Mouse (Mus musculus): ENCODE data around the gene Stx5a.
A peak's percentile ranks its signal among the peaks of the same experiment; 100 is the strongest.

Gene Stx5a

DNA sequence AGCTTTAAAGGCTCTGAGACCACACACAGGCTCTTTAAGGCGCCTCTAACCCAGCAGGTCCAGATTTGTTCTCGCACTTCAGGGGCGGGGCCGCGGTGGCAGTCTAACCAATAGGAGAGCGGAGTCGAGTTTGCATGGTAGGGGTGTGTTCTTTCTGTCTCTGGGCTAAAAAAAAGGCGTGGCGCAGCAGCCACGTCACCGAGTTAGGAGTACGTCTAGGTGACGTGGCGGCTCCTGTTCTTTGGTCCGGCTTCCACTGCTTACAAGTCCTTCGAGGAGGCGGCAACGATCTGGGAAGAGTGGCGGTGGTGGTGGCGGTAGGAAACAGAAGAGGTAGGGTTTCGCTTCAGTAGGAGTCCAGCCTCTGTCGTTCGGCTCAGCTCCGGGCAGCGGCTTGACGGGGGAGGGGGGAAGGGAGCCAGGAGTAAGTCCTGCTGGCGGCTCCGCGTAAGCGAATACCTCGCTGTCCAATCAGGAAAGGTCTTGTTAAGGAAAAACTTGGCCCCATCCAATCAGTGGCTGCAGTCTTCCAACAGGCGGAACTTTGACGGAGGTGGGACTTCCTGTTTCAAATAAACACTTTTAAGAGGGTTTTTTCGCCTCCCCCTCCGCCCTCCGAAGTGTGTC, at the start of gene Stx5a:
Stx5a (plus strand) TSS at position 171 of the 627 bp plus-strand sequence.
- DNase-seq: peak; percentile 93

DNA sequence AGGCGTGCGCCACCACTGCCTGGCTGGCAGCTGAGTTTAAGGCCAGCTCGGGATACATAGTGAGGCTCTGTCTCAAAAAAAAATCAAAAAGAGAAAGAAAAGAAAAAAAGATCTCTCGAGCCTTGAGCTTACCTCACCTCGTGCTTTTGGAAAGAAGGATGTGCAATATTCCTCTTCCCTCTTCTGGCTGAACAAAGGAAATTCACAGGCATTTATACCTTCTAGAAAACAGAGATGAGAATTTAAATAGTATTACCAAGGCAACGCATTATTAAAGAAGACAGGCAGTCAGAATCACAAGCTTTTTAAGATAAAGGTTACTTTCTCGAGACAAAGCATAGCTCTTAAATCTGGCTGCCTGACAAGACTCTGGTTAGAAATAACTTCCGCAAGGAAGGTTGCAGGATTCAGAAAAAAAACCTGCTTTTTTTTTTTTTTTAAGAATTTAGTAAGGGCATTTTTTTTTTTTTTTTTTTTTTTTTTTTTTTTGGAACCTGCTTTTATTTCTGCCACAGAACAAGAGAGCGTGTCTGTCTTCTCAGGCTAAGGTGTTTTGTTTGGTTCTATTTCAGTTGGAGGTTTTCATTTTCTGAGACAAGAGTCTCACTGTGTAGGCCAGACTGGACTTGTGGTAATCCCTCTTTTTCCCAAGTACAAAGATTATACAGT, 49.2 kb upstream of the Stx5a start:
- no peak for DNase-seq

DNA sequence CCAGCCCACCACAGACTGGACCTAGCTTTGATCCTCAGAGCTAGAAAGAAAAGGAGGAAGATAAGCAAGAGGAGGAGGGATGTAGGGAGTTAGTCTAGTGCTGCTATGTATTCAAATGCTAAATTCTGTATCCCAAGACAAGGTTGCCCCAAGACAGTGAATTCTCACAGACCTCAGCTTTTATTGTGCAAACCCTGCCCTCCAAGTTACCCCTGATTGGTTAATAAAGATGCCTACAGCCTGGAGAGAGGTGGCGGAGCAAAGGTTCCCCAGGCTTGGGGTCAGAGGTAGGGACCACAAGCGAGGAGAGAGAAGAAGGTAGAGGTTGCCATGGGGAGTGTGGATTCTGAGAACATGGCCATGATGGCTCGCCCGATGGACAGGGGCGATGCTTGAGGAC, 48.5 kb upstream of the Stx5a start:
- DNase-seq: no peak

DNA sequence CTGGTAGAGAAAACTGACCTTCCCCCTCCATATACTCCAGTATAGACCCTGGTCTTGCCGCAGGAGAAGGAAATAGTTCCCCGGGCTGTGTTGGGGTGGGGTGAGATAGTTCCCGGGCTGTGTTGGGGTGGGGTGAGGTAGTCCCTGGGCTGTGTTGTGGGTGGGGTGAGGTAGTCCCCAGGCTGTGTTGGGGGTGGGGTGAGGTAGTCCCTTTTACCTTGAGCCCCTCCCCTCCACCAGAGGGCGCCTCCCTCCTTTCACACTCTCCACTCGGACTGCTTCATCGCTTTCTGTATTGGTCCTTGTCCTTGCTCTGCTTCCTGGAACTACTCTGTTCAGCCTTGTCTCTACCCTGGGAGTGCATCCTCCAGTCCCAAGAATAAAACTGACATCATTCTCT, 45.9 kb upstream of the Stx5a start:
- no peak for DNase-seq

DNA sequence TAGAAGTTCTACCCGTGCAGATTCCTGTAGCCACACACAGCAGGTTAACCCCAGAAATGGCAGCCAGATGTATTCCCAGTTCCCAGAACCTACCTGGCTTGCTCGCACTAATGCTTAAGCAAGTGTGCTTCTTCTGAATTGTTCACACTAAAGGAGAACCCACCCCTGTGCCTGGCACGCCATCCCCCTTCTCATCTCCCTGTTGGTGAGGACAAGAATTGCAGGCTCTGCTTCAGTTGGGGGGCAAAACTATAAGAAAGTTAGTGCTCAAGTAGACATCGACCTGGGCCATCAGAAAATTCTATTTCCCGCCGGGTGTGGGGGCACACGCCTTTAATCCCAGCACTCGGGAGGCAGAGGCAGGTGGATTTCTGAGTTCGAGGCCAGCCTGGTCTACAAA, 41.6 kb upstream of the Stx5a start:
- no peak for DNase-seq

DNA sequence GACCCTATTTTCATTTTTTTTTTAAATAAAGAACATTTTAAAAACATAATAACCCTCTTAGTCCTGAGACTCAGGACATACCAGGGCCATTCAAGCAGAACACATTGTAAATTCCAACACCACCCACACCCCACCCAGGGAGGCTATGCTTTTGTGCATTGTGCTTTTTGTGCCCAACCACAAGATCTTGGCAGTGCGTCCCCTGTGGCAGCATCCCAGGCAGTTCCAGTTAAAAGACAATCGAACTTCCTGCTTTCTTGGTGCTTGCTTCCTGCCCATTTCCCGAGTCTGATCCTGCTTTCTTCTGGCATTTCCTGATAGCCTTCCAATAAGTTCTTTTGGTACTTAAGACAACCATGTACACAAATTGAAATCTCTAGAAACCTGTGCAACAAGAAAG, 38.8 kb upstream of the Stx5a start:
- DNase-seq: no peak

DNA sequence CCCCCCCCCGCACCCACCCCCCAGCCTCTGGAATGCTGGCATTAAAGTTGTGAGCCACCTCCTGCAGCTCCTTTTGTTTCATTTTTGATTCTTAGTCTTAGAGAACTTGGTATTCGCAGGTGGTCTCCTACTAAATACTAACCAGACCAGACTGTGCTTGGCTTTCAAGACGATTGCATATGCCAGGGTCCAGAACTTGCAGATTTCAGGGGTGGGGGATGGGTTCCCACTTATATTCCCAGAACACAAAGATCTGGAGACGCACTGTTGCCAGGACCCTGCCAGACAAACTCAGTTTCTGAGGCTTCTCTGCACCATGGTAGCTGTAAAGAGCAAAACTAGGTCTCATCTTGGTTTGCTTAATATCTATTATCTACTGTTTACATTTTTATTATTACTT, 37.6 kb upstream of the Stx5a start:
- no peak for DNase-seq

DNA sequence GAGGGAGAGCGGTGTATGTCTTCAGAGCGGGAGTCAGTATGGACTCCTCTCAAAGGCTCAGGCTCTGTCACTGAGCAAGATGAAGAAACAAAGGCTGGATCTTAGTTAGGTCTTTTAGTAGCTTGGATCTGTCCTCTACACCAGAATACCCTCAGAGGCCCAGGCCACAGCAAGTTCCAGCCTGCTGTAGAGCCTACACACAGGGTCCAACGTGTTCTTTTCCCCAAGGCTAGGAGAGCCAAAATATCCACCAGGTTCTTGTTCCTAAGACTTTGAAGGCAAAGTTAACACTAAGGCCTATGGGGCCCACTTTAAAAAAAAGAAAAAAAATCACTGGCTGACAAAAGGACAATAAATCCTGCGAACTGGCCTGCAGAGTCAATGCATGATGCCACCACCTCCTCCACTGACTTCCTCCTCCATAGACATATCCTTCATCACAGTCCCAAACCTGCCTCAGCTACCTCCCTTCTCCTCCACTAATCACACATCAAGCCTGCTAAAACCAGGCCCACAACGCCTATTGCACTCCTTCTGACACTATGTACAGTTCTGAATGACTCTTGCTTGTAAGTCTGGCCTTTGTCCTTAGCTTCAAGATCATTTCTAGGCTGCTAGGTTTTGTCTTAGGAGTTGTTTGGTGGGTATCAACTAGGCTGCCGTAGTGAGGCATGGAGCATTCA, 36.0 kb upstream of the Stx5a start:
- no peak for DNase-seq

DNA sequence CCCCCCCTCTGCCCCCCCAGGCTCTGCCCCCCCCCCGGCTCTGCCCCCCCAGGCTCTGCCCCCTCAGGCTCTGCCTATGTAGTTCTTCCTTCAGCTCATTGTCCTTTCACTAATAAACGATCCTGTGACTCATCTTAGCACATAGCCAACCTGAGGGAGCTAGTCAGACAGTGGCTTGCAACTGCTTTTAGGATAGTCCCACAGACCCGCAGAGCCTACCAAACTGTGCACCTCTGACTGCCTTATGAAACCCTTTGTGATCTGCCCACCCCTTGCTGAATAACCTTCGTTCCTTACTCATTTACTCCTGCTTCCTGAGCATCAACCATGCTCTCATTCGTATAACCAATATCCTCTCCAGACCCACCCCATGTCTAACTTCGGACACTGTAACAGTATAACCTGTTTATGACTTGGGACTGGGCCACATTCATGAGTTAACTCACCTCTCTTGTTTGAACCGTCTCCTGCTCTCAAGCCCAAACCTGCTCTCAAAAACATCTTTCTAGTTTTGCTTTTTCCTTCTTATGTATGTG, 35.0 kb upstream of the Stx5a start:
- no peak for DNase-seq

DNA sequence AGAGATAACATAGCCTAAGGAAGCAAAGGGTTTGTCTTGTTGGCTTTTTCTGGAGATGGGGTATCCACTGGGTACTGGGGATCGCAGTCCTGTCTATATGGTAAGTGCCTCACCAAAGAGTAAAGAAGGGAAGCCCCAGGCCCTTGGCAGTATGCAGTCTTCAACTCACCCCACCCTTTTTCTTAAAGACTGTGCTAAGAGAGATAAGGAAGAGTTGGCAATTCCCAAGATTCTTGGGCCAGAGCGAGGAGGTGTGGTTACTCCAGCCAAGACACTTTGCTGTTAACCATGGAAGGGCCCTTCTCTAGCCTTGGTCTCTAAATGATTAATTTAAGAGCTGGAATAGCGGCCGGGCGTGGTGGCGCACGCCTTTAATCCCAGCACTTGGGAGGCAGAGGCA, 34.3 kb upstream of the Stx5a start:
- DNase-seq: no peak

DNA sequence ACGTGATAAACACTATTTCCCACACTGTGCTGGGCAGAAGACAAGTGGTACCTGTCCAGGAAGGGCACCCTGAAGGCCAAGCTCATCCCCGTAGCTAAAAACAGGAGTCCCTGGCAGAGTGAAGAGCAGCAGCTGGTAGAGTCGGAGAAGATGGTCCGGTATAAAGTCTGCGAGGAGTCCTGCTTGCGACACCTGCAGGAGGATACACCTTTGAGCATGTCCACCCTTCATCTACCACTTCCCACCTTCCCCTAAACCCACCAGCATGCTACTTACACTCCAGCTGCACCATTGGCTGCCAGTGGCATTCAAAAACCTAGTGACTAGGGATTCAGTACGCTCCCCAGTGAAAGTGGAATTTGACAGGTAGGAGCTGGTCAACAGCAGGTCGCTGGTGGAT, 32.3 kb upstream of the Stx5a start:
- no peak for DNase-seq

DNA sequence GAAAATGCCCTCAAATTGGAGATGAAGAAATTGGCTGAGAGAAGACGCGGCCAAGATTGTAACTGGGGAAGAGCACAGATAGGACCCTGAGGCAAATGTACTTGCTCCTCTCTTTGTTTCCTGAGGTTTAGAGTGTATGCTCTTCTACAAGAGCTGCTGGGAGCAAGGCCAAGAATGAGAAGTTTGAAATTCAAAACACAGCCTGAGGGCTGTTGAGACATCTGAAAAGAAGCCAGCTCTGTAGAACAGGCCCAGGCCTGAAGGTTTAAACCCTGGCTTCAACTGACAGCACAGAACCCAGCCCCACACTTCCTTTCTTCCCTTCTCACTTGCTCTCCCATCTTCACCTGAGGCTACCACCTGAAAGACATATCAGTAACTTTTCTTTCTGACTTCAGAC, 31.2 kb upstream of the Stx5a start:
- no peak for DNase-seq

DNA sequence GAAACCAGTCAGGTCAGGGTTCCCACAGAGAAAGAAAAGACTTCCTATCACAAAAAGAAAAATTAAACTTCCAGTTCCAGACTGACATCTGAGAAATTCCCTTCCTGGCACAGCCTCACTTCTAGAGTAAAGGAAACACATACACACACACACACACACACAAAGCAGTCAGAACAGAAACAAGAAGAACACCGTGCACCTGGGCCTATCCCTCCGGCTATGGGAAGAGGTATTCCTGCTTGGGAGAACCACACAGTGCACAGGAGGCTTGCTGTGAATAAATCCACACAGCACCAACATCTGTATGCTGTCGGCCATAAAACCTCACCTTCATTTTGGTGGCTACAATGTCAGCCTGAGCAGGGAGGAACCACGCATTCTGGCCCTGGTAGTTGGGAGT, 29.7 kb upstream of the Stx5a start:
- no peak for DNase-seq

DNA sequence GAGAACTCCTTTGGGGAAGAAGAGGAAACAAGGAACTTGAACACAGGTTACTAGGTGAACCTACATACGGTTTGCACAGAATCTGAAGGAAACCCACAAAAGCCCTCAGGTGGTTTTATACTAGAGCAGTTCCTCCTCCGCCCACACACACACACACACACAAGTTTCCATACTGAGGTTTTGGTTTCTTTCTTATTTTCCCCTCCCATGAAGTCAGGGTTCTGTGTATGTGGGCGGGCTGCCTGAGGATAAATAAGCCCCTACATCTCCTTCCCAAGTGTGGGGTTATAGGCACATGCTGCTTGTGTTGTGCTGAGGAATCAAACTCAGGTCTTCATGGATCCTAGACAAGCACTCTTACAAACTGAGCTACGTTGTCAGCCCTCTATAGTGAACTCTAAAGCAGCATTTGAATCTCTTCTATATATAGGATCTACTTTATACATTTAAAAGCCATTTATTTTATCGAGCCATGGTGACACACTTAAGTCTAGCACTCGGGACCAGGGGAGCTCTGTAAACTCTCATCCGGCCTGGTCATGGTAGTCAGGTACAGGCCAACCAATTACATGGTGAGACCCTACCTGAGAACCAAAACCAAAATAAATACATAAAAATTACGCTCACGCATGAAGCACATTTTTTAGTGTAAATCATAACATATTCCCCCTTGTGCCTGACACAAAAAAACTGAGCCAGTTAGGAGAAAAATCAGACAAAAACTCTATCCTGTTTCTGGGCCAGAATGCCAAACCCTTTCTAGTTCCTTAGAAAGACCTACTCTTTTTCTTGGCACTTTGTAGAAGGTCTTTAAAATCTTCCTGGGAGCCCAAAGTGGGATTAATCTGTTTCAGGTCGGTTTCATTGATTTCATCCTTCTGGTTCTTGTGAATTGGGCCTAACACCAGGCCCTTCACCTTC, 29.0 kb upstream of the Stx5a start:
- DNase-seq: no peak

DNA sequence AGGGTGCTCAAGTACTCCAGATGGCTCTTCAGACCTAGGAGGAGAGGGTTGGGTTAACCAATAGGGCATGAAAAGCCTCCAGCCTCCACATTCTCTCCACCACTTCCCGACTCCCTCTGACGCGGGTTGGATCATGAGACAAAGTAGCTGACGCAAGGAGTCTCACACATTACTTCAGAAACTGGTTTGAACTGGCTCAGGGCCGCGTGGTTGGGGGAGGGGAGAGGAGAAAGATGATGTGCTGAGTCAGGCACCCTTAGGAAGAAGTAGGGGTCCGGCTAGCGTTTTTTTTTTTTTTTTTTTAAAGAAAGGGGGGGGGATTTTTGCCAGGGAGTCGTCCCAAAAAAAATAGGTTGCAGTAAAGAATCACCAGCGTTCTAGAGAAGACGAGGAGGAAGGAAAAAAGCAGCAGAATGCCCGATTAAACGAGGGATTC, 28.3 kb upstream of the Stx5a start:
- peak; percentile 52 for DNase-seq

DNA sequence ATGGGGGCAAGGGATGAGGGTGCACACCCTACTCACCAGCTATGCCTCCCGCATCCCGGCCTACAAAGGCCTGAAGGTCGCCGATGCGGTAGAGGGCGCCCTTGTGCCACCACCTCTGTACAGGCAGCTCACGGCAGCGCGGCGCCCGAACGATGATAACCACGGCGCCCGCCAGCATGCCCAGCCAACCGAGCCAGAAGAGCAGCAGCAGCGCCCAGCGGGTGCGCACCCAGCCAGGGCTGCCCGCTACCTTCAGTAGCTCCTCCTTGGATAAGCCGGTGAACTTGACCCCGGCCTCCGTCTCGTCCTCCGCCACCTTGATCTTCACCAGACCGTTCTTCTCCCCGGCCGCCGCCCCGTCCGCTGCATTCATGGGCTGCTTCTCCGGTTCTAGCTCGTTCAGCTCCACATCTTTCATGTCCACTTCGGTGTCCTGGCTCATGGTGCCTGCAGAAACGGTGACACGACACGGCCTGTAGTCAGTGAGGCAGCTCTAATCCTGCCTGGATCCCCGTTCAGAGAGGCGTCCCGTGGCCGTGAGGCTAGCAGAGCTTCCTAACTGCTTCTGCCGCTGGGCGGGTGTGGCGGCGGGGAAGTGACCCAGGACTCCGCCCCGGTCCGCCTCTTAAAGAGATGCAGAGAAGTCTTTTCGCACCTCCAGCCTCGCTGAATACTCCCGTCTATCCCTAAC, 27.8 kb upstream of the Stx5a start:
- DNase-seq: peak; percentile 87

DNA sequence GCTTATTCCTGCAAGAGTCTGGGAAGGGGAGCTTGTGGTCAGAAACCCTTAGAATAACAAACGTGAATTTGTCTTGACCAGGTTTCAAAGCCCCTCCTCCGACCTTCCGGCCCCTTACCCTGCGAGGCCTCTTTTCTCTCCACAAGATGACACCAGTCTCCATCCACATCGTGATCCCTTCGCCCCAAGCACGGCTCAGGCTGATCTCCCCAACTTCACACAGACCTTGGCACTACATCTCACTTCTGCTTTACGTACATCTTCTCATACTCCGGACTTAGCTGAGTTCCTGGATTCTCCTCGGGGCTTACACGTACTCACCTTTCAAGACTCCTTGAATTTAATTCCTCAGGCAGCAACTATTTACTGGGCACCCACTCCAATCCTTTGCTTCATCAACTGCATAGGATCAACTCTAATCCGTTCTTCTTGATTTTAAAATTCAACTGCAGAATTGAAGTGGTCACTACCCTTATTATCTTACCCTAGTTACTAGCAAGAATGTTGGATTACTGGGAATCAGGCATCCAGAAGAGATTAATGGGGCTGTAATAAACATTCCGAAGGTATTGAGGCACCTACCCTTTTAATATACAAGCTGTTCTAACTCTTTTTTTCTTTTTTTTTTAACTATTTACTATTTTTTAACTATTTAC, 27.1 kb upstream of the Stx5a start:
- DNase-seq: no peak

DNA sequence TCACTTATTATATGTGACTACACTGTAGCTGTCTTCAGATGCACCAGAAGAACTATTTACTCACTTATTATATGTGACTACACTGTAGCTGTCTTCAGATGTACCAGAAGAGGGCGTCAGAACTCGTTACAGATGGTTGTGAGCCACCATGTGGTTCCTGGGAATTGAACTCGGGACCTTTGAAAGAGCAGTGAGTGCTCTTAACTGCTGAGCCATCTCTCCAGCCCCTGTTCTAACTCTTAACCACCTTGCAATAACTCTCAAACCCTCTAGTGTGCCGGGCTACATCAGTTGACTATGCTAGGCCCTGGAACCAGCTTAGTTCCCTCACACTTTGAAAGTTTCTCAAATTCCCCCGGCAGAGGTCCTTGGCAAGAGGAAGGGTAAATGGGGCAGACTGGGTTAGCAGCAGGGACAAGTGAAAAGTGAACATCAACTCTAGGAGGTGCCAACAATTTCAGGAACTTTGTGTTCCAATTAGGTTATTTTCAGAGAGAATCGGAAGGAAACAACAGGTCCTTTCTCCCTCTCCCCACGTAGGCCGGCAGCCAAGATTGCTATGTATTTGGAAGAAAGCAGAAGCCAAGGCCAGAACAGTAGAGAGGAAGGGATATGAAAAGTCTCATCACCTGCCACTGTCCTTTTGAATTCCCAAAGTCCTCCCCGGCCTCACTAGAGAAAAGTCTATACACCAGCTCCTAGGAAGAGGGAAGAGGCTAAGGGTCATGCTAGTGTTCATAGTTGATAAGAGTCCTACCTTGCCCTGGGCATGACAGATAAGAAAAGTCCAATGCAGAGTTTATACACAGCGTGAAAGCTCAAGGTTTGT, 26.3 kb upstream of the Stx5a start:
- no peak for DNase-seq

DNA sequence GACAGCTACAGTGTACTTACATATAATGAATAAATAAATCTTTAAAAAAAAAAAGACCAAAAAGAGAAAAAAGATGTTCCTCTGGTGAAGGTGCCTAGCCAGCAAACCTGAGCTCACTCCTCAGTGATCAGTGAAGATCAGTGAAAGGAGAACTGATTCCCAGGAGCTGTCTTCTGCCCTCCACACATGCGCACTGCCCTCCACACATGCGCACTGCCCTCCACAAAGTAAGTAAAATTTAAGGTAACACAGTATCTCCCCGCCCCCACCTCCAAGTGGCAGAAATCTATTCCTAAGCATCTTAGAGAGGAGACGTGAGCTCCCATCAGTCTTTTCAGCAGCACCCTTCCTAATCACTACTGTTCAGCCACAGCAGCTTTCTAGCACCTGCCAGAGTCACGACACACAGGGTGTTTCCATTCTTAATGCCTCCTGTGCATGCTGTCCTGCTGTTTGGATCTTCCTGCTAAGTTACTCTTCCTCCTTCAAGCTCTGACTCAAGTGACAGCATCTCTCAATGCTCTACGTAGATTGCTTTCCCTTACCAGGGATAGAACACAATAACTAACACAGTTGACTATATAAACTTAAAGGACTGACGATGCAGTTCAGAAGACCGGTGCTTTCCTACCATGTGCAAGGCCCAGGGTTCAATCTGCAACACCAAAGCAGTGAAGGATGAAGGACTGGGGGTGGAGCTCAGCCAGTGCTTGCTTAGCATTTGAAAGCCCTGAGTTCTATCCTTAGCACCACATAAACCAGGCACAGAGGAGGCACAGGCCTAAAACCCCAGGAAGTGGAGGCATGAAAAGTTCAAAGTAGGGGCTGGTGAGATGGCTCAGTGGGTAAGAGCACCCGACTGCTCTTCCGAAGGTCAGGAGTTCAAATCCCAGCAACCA, 25.1 kb upstream of the Stx5a start:
- no peak for DNase-seq
